Mouse (Mus musculus) limb, embryonic 11.5 days (tissue): ENCODE measurements around the gene Cyp26b1. TPM values are rescaled to one million over a fixed set of nuclear protein-coding genes. Genes with fewer than 3 reads are reported as not detected.

ENCODE experiments used
- ATAC-seq: fragments of 200-750 bp; cut with Nextera tagmentation; 2 replicates; pipeline ENCODE4 v1.8.0; 2017; ENCODE audit warnings: low read depth; ENCODE audit not compliant: insufficient number of reproducible peaks, low FRiP score, low TSS enrichment
- DNase-seq: peaks from one replicate; pipeline ENCODE4 v3.0.0-alpha.2; 2015; ENCODE audit warnings: low spot score
- H3K27ac ChIP-seq: fragments of 300-500 bp; sonication (generic); replicated peaks from 2 replicates; pipeline ENCODE4 v1.5.1; 2014; ENCODE audit warnings: low read depth, mild to moderate bottlenecking, low read length
- H3K27me3 ChIP-seq: fragments of 300-500 bp; sonication (generic); 2 replicates; pipeline ENCODE4 v1.6.1; 2014; ENCODE audit warnings: mild to moderate bottlenecking, low read length, mixed read lengths; ENCODE audit not compliant: control insufficient read depth, insufficient read depth
- H3K36me3 ChIP-seq: fragments of 300-500 bp; sonication (generic); 2 replicates; pipeline ENCODE4 v1.6.1; 2014; ENCODE audit warnings: mild to moderate bottlenecking, low read length, moderate library complexity, mixed read lengths; ENCODE audit not compliant: control insufficient read depth, insufficient read depth
- H3K4me1 ChIP-seq: fragments of 300-500 bp; sonication (generic); 2 replicates; pipeline ENCODE4 v1.6.1; 2014; ENCODE audit warnings: low read length, mixed read lengths; ENCODE audit not compliant: control insufficient read depth, insufficient read depth
- H3K4me2 ChIP-seq: fragments of 300-500 bp; sonication (generic); 2 replicates; pipeline ENCODE4 v1.6.1; 2014; ENCODE audit warnings: low read depth, mild to moderate bottlenecking, moderate library complexity; ENCODE audit not compliant: severe bottlenecking
- H3K4me3 ChIP-seq: fragments of 300-500 bp; sonication (generic); 2 replicates; pipeline ENCODE4 v1.5.1; 2014; ENCODE audit warnings: low read depth, low read length
- H3K9ac ChIP-seq: fragments of 300-500 bp; sonication (generic); 2 replicates; pipeline ENCODE4 v1.6.1; 2014; ENCODE audit warnings: mild to moderate bottlenecking, low read length
- H3K9me3 ChIP-seq: fragments of 300-500 bp; sonication (generic); 2 replicates; pipeline ENCODE4 v1.6.1; 2016; ENCODE audit warnings: low read length; ENCODE audit not compliant: control insufficient read depth
- WGBS: fragments of 180-500 bp; shearing (Covaris S2); extraction: QIAGEN DNeasy Blood & Tissue Kit; methylation state at CpG from one replicate; pipeline ENCODE4 v1.1.7; 2014; 5-methylcytosine and 5-hydroxymethylcytosine counted together
- polyA plus RNA-seq: library from polyadenylated mRNA; unstranded; fragments of >200 nt; fragmentation: Nextera tagmentation; extraction: Ambion mirVana; gene quantifications from 2 replicates; pipeline ENCODE4 v1.2.1, GENCODE M21; 2014

The Cyp26b1 gene
- polyA plus RNA-seq, 1 experiment from 2014 or later, result 37.6 TPM

GRCm38 (mm10) chr6:84565245-84565644, 28.5 kb downstream of the Cyp26b1 start:
- Histone ChIP-seq H3K27me3 (no peaks in the 10 kb centered on the region; the same call in 1 of the 2 replicates), H3K9me3 (no peaks in the 10 kb centered on the region), H3K4me2 (no peak overlapping the region), H3K4me3 (no peak overlapping the region), H3K9ac (no peak overlapping the region), H3K36me3 (no peaks in the 10 kb centered on the region), H3K4me1 (peaks cover 8% of the 10 kb centered on the region), H3K27ac (no peak overlapping the region)
- WGBS, result 78% methylated on average over 5 of the region's 5 CpGs
- DNase-seq (no peak), ATAC-seq (no peak)

GRCm38 (mm10) chr6:84562948-84563347, 30.8 kb downstream of the Cyp26b1 start:
- Histone ChIP-seq H3K4me1 (no peaks in the 10 kb centered on the region), H3K4me3 (no peak overlapping the region), H3K4me2 (no peak overlapping the region), H3K9ac (no peak overlapping the region), H3K27ac (no peak overlapping the region), H3K9me3 (no peaks in the 10 kb centered on the region), H3K27me3 (no peaks in the 10 kb centered on the region; the same call in 1 of the 2 replicates), H3K36me3 (no peaks in the 10 kb centered on the region)
- ATAC-seq (no peak), DNase-seq (no peak)
- 50% methylated on average over 4 of the region's 4 CpGs for WGBS

- no peak overlapping the region for H3K4me3 ChIP-seq
- no peak for ATAC-seq
- no peaks in the 10 kb centered on the region for H3K36me3 ChIP-seq
- no peak overlapping the region for H3K27ac ChIP-seq
- no peaks in the 10 kb centered on the region for H3K27me3 ChIP-seq
- no peak overlapping the region for H3K4me2 ChIP-seq
- no peaks in the 10 kb centered on the region for H3K4me1 ChIP-seq
- WGBS, result 96% methylated on average over 1 of the region's 1 CpGs
- no peak overlapping the region for H3K9ac ChIP-seq
- no peak for DNase-seq
- H3K9me3 ChIP-seq, result no peaks in the 10 kb centered on the region
These were observed 32.5 kb downstream of the Cyp26b1 start for GRCm38 (mm10) chr6:84561171-84561570.

- Histone ChIP-seq H3K27ac (no peak overlapping the region), H3K9ac (no peak overlapping the region), H3K4me1 (no peaks in the 10 kb centered on the region), H3K9me3 (no peaks in the 10 kb centered on the region), H3K4me2 (no peak overlapping the region), H3K4me3 (no peak overlapping the region), H3K27me3 (no peaks in the 10 kb centered on the region), H3K36me3 (no peaks in the 10 kb centered on the region)
- no peak for ATAC-seq
- no peak for DNase-seq
- WGBS, result 68% methylated on average over 9 of the region's 9 CpGs
These were observed 43.8 kb downstream of the Cyp26b1 start for GRCm38 (mm10) chr6:84549852-84550437.

- DNase-seq (no peak), ATAC-seq (no peak)
- Histone ChIP-seq H3K4me1 (no peaks in the 10 kb centered on the region), H3K4me3 (no peak overlapping the region), H3K9me3 (no peaks in the 10 kb centered on the region), H3K27me3 (no peaks in the 10 kb centered on the region), H3K36me3 (no peaks in the 10 kb centered on the region), H3K27ac (no peak overlapping the region), H3K9ac (no peak overlapping the region), H3K4me2 (no peak overlapping the region)
- WGBS, result 70% methylated on average over 2 of the region's 2 CpGs
These were observed 48.3 kb downstream of the Cyp26b1 start for GRCm38 (mm10) chr6:84545428-84545827.

GRCm38 (mm10) chr6:84544359-84544758, 49.3 kb downstream of the Cyp26b1 start:
- DNase-seq (no peak), ATAC-seq (no peak)
- H3K27ac ChIP-seq, result no peak overlapping the region
- H3K36me3 ChIP-seq, result no peaks in the 10 kb centered on the region
- H3K4me3 ChIP-seq, result no peak overlapping the region
- H3K9me3 ChIP-seq, result no peaks in the 10 kb centered on the region
- H3K9ac ChIP-seq, result no peak overlapping the region
- no peak overlapping the region for H3K4me2 ChIP-seq
- H3K4me1 ChIP-seq, result no peaks in the 10 kb centered on the region
- H3K27me3 ChIP-seq, result no peaks in the 10 kb centered on the region
- WGBS, result 84% methylated on average over 3 of the region's 3 CpGs

- Histone ChIP-seq H3K36me3 (no peaks in the 10 kb centered on the region), H3K9ac (no peak overlapping the region), H3K27ac (no peak overlapping the region), H3K4me3 (no peak overlapping the region), H3K4me1 (no peaks in the 10 kb centered on the region), H3K9me3 (no peaks in the 10 kb centered on the region), H3K27me3 (no peaks in the 10 kb centered on the region), H3K4me2 (no peak overlapping the region)
- no peak for DNase-seq
- WGBS, result 24% methylated on average over 5 of the region's 5 CpGs
- ATAC-seq, result no peak
These were observed 50.2 kb downstream of the Cyp26b1 start for GRCm38 (mm10) chr6:84543516-84543915.

GRCm38 (mm10) chr6:84539924-84540323, 53.8 kb downstream of the Cyp26b1 start:
- Histone ChIP-seq H3K27me3 (no peaks in the 10 kb centered on the region), H3K9ac (no peak overlapping the region), H3K4me3 (no peak overlapping the region), H3K4me1 (no peaks in the 10 kb centered on the region), H3K36me3 (no peaks in the 10 kb centered on the region), H3K27ac (no peak overlapping the region), H3K9me3 (no peaks in the 10 kb centered on the region), H3K4me2 (no peak overlapping the region)
- ATAC-seq, result no peak
- no peak for DNase-seq
- 39% methylated on average over 4 of the region's 4 CpGs for WGBS

GRCm38 (mm10) chr6:84538681-84539080, 55.0 kb downstream of the Cyp26b1 start:
- H3K9ac ChIP-seq, result no peak overlapping the region
- 68% methylated on average over 3 of the region's 3 CpGs for WGBS
- H3K27ac ChIP-seq, result no peak overlapping the region
- H3K27me3 ChIP-seq, result no peaks in the 10 kb centered on the region
- ATAC-seq (no peak), DNase-seq (no peak)
- no peaks in the 10 kb centered on the region for H3K36me3 ChIP-seq
- H3K9me3 ChIP-seq, result no peaks in the 10 kb centered on the region
- no peak overlapping the region for H3K4me3 ChIP-seq
- H3K4me1 ChIP-seq, result no peaks in the 10 kb centered on the region
- no peak overlapping the region for H3K4me2 ChIP-seq
